ENCODE assay signal across 8 mouse cellular contexts in genomic region chr2:49727199-49727598, GRCm38 (mm10).
A peak's percentile ranks its signal among the peaks of the same experiment; 100 is the strongest.
DNase-seq lines count a peak whose midpoint lies in the region; ATAC-seq and TF ChIP-seq lines count a peak whose summit lies in the region.

No protein-coding gene starts in this region.

- H3K36me3 ChIP-seq in kidney, adult 2 months (ENCODE audit: control insufficient read depth, insufficient read depth, low read length), result no peaks in the 10 kb centered on the region
- H3K36me3 ChIP-seq in limb, embryonic 11.5 days (ENCODE audit: control insufficient read depth, insufficient read depth, low read length), result 0 out of 2 replicates have a peak, but pooled peaks cover 4% of the 10 kb centered on the region
- H3K36me3 ChIP-seq in midbrain, postnatal 0 days (ENCODE audit: insufficient read depth, low read length), result peaks cover 48% of the 10 kb centered on the region
- no peaks in the 10 kb centered on the region for H3K36me3 ChIP-seq in stomach, embryonic 16.5 days (ENCODE audit: control insufficient read depth, insufficient read depth, low read length)

- H3K4me2 ChIP-seq in limb, embryonic 11.5 days (ENCODE audit: low read depth, severe bottlenecking), result no peak overlapping the region
- no peak overlapping the region for H3K4me2 ChIP-seq in midbrain, postnatal 0 days (ENCODE audit: low read depth, low read length, poor library complexity, severe bottlenecking)
- H3K4me2 ChIP-seq in stomach, embryonic 16.5 days (ENCODE audit: low read depth, low read length), result peak overlapping the region; percentile 38; the same call in 1 of the 2 replicates

- TF ChIP-seq POLR2A in kidney, adult 2 months (IDR thresholded peaks at IDR 0.05; ENCODE audit: low read depth, low read length), result no peak

- no peak overlapping the region for H3K9ac ChIP-seq in limb, embryonic 11.5 days (ENCODE audit: low read length)
- H3K9ac ChIP-seq in midbrain, postnatal 0 days (replicated peaks; ENCODE audit: low read length, poor library complexity, severe bottlenecking), result no peak overlapping the region
- H3K9ac ChIP-seq in stomach, embryonic 16.5 days (ENCODE audit: low read length), result no peak overlapping the region

- DNase-seq in B cell, adult 2 months, result peak; percentile 44 to 48
- DNase-seq in R1 (ENCODE audit: low read depth, low spot score), result peak; percentile 84
- peak; percentile 87 for DNase-seq in embryo, embryonic 10.5 days (ENCODE audit: low spot score)
- DNase-seq in gastrocnemius, postnatal 14 days, result peak; percentile 66
- DNase-seq in kidney, adult 2 months, result peak; percentile 83
- DNase-seq in limb, embryonic 11.5 days (ENCODE audit: low spot score), result peak; percentile 75
- DNase-seq in midbrain, postnatal 0 days (ENCODE audit: low spot score), result peak; percentile 88

- no peaks in the 10 kb centered on the region for H3K9me3 ChIP-seq in limb, embryonic 11.5 days (ENCODE audit: control insufficient read depth, low read length)
- H3K9me3 ChIP-seq in midbrain, postnatal 0 days (ENCODE audit: low read length), result no peaks in the 10 kb centered on the region
- no peaks in the 10 kb centered on the region for H3K9me3 ChIP-seq in stomach, embryonic 16.5 days (replicated peaks; ENCODE audit: control insufficient read depth, low read length)

- H3K4me3 ChIP-seq in kidney, adult 2 months (ENCODE audit: insufficient read depth, low read depth, low read length), result no peak overlapping the region
- no peak overlapping the region for H3K4me3 ChIP-seq in limb, embryonic 11.5 days (ENCODE audit: low read depth, low read length)
- H3K4me3 ChIP-seq in midbrain, postnatal 0 days (ENCODE audit: low read depth, low read length), result no peak overlapping the region
- peak overlapping the region; percentile 12 for H3K4me3 ChIP-seq in stomach, embryonic 16.5 days (replicated peaks; ENCODE audit: low read length)

- no peak for ATAC-seq in limb, embryonic 11.5 days (ENCODE audit: insufficient number of reproducible peaks, low FRiP score, low TSS enrichment, low read depth)
- peak; percentile 80 for ATAC-seq in midbrain, postnatal 0 days (ENCODE audit: low FRiP score)
- ATAC-seq in stomach, embryonic 16.5 days (ENCODE audit: insufficient read depth, low FRiP score), result peak; percentile 84

- no peaks in the 10 kb centered on the region for H3K4me1 ChIP-seq in kidney, adult 2 months (ENCODE audit: control insufficient read depth, insufficient read depth, low read length)
- H3K4me1 ChIP-seq in limb, embryonic 11.5 days (ENCODE audit: control insufficient read depth, insufficient read depth, low read length), result peaks cover 27% of the 10 kb centered on the region
- no peaks in the 10 kb centered on the region; the same call in 1 of the 2 replicates for H3K4me1 ChIP-seq in midbrain, postnatal 0 days (ENCODE audit: insufficient read depth, low read length)
- 0 out of 2 replicates have a peak, but pooled peaks cover 6% of the 10 kb centered on the region for H3K4me1 ChIP-seq in stomach, embryonic 16.5 days (ENCODE audit: control insufficient read depth, insufficient read depth, low read length)

- no peak overlapping the region for H3K27ac ChIP-seq in kidney, adult 2 months (ENCODE audit: insufficient read depth, low read depth, low read length)
- no peak overlapping the region for H3K27ac ChIP-seq in limb, embryonic 11.5 days (replicated peaks; ENCODE audit: low read depth, low read length)
- no peak overlapping the region for H3K27ac ChIP-seq in midbrain, postnatal 0 days (ENCODE audit: low read depth, low read length)
- H3K27ac ChIP-seq in stomach, embryonic 16.5 days (ENCODE audit: low read length), result no peak overlapping the region

- H3K27me3 ChIP-seq in kidney, adult 2 months (replicated peaks; ENCODE audit: control insufficient read depth, insufficient read depth, low read length), result no peaks in the 10 kb centered on the region
- H3K27me3 ChIP-seq in limb, embryonic 11.5 days (ENCODE audit: control insufficient read depth, insufficient read depth, low read length), result no peaks in the 10 kb centered on the region
- no peaks in the 10 kb centered on the region for H3K27me3 ChIP-seq in midbrain, postnatal 0 days (ENCODE audit: insufficient read depth, low read length)
- no peaks in the 10 kb centered on the region for H3K27me3 ChIP-seq in stomach, embryonic 16.5 days (ENCODE audit: control insufficient read depth, insufficient read depth, low read length)

- intact Hi-C loops in gastrocnemius, postnatal 14 days (cut with DNase I; ENCODE audit: low total_unique reads), result no loop called here

- TF ChIP-seq CTCF in kidney, adult 2 months (conservative IDR thresholded peaks at IDR 0.05; ENCODE audit: insufficient read depth, insufficient read length, low read depth, low read length), result peak; percentile 92
- peak; percentile 93 for TF ChIP-seq CTCF in midbrain, postnatal 0 days (IDR thresholded peaks at IDR 0.05)

- WGBS in kidney, adult 2 months, result 5% methylated on average over 7 of the region's 7 CpGs
- 20% methylated on average over 7 of the region's 7 CpGs for WGBS in limb, embryonic 11.5 days
- WGBS in midbrain, postnatal 0 days, result 9% methylated on average over 7 of the region's 7 CpGs
- WGBS in stomach, embryonic 16.5 days, result 8% methylated on average over 7 of the region's 7 CpGs
